Mouse (Mus musculus) kidney, postnatal 0 days (tissue): ENCODE data around the gene Odf3b. TPM values are rescaled to one million over a fixed set of nuclear protein-coding genes. Genes with fewer than 3 reads are reported as not detected.
A peak's percentile ranks its signal among the peaks of the same experiment; 100 is the strongest.

Experiments used
- ATAC-seq: fragments of 200-750 bp; cut with Nextera tagmentation; replicated peaks from 2 replicates; pipeline ENCODE4 v1.8.0; 2017; ENCODE audit warnings: low read depth, moderate number of reproducible peaks, moderate TSS enrichment, moderate library complexity; ENCODE audit not compliant: low FRiP score
- DNase-seq: peaks from one replicate; pipeline ENCODE4 v3.0.0-alpha.2; 2016; ENCODE audit warnings: low spot score
- H3K27ac ChIP-seq: fragments of 300-500 bp; sonication (generic); 2 replicates; pipeline ENCODE4 v1.5.1; 2014; ENCODE audit warnings: mild to moderate bottlenecking
- H3K27me3 ChIP-seq: fragments of 300-500 bp; sonication (generic); 2 replicates; pipeline ENCODE4 v1.6.1; 2014; ENCODE audit warnings: low read length, mixed read lengths; ENCODE audit not compliant: insufficient read depth
- H3K36me3 ChIP-seq: fragments of 300-500 bp; sonication (generic); 2 replicates; pipeline ENCODE4 v1.6.1; 2014; ENCODE audit warnings: low read length, mixed read lengths; ENCODE audit not compliant: insufficient read depth
- H3K4me1 ChIP-seq: fragments of 300-500 bp; sonication (generic); replicated peaks from 2 replicates; pipeline ENCODE4 v1.6.1; 2014; ENCODE audit warnings: antibody characterized with exemption, low read length, mixed read lengths; ENCODE audit not compliant: insufficient read depth
- H3K4me2 ChIP-seq: fragments of 300-500 bp; sonication (generic); 2 replicates; pipeline ENCODE4 v1.6.1; 2014; ENCODE audit warnings: mild to moderate bottlenecking, low read length, moderate library complexity, mixed read lengths
- H3K4me3 ChIP-seq: fragments of 300-500 bp; sonication (generic); replicated peaks from 2 replicates; pipeline ENCODE4 v1.5.1; 2014; ENCODE audit warnings: low read depth, low read length
- H3K9ac ChIP-seq: fragments of 300-500 bp; sonication (generic); 2 replicates; pipeline ENCODE4 v1.6.1; 2014; ENCODE audit warnings: low read depth, low read length
- H3K9me3 ChIP-seq: fragments of 300-500 bp; sonication (generic); replicated peaks from 2 replicates; pipeline ENCODE4 v1.6.1; 2016; ENCODE audit warnings: low read length, inconsistent platforms, mixed read lengths
- CTCF ChIP-seq: IDR thresholded peaks from 2 replicates; pipeline ENCODE4 v1.5.1; 2016; ENCODE audit warnings: antibody characterized with exemption, low read depth, mild to moderate bottlenecking, moderate library complexity
- WGBS: fragments of 180-500 bp; shearing (Covaris S2); extraction: QIAGEN DNeasy Blood & Tissue Kit; methylation state at CpG from one replicate; pipeline ENCODE4 v1.1.7; 2014; 5-methylcytosine and 5-hydroxymethylcytosine counted together
- polyA plus RNA-seq: library from polyadenylated mRNA; unstranded; fragments of >200 nt; fragmentation: Nextera tagmentation; extraction: Ambion mirVana; gene quantifications from 2 replicates; pipeline ENCODE4 v1.2.1, GENCODE M21; 2015

Odf3b gene
- polyA plus RNA-seq, 1 experiment from 2014 or later, result 0.68 TPM

DNA sequence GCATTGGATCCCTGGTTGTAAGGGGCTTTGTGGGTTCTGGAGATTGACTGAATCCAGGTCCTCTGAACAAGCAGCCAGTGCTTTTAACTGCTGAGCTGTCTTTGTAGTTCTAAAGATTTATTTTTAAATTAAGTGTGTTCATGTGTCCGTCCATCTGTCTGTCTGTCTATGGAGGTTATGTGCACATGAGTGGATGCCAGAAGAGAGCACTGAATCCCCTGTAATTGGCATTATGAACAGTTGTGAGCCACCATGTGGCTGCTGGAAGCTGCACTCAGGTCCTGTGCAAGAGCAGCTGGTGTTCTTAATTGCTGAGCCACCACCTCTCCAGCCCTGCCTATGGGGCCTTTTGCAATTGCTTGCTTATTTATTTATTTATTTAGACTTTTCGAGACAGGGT lies 19.1 kb upstream of the Odf3b start:
- TF ChIP-seq CTCF, result no peak
- Histone ChIP-seq H3K27ac (no peak overlapping the region), H3K9ac (no peak overlapping the region), H3K27me3 (no peaks in the 10 kb centered on the region), H3K4me3 (no peak overlapping the region), H3K9me3 (no peaks in the 10 kb centered on the region), H3K4me1 (no peaks in the 10 kb centered on the region), H3K36me3 (no peaks in the 10 kb centered on the region), H3K4me2 (no peak overlapping the region)
- ATAC-seq (no peak), DNase-seq (no peak)
- WGBS, result 85% methylated on average over 2 of the region's 2 CpGs

DNA sequence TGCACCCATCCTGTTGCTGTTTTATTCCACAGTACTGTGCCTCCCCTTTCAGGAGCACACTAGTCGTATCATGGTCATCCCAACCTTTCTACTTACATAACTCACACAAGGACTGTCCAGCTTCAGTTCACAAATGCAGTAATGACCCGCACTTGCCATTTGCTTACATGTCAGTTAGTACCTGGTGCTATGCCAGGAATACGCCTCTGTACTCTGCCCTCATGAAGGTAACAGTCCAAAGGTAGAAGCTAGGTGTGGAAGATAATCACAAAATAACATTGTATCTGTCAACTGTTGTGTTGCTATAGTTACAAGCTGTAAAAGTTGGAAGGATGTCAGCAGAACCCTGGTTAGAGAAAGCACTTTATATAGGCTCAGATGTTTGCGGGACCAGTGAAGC lies 17.8 kb upstream of the Odf3b start:
- no peak for DNase-seq
- H3K4me3 ChIP-seq, result no peak overlapping the region
- no peaks in the 10 kb centered on the region for H3K9me3 ChIP-seq
- no peak for ATAC-seq
- WGBS, result 88% methylated on average over 4 of the region's 4 CpGs
- H3K27ac ChIP-seq, result no peak overlapping the region
- H3K9ac ChIP-seq, result no peak overlapping the region
- H3K36me3 ChIP-seq, result no peaks in the 10 kb centered on the region
- no peaks in the 10 kb centered on the region for H3K4me1 ChIP-seq
- TF ChIP-seq CTCF, result no peak
- H3K4me2 ChIP-seq, result no peak overlapping the region
- no peaks in the 10 kb centered on the region for H3K27me3 ChIP-seq

DNA sequence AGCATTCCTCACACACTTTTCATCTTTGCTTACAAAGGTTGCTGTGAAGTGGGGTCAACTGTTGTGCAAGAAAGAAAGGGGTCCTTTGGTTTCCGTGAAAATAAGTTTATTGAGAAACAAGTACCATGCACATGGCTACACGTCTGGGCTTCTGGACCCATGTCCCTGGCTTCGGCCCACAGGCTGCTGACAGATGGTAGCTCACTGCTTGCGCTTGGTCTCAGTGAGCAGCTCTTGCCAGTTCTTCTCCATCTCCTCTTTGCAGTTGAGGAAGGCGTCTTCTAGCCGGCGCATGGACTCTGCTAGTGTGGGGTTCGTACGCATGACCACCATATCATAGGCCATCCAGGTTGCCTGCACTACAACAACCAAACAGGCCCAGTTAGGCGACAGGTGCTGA lies 11.0 kb upstream of the Odf3b start:
- Histone ChIP-seq H3K4me2 (no peak overlapping the region), H3K9ac (no peak overlapping the region), H3K36me3 (no peaks in the 10 kb centered on the region), H3K9me3 (no peaks in the 10 kb centered on the region), H3K4me1 (no peaks in the 10 kb centered on the region), H3K27ac (no peak overlapping the region), H3K4me3 (no peak overlapping the region), H3K27me3 (no peaks in the 10 kb centered on the region)
- ATAC-seq, result no peak
- DNase-seq, result no peak
- no peak for TF ChIP-seq CTCF
- 94% methylated on average over 10 of the region's 10 CpGs for WGBS

DNA sequence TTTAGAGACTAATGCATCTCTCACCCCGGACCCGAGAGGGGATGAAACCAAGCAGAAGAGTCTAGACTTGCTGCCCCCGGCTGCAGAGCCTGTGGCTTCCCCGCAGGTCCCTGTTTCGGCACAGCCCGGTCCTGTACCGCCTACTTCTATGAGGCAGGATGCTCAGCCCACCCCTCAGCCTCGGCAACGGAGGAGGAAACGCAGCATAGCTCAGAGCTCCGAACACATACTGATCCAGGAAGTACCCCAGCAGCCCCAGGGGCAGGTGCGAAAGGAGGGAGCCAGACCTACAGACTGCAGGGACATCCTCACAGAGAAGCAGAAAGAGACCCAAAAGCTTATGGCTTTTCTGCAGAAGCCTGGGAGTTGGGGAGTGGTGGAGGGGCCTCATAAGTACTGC lies 8.0 kb upstream of the Odf3b start:
- H3K27me3 ChIP-seq, result no peaks in the 10 kb centered on the region
- ATAC-seq (no peak), DNase-seq (no peak)
- H3K4me3 ChIP-seq, result no peak overlapping the region
- H3K4me1 ChIP-seq, result no peaks in the 10 kb centered on the region
- H3K4me2 ChIP-seq, result no peak overlapping the region
- 31% methylated on average over 12 of the region's 12 CpGs for WGBS
- H3K27ac ChIP-seq, result no peak overlapping the region
- no peak for TF ChIP-seq CTCF
- no peaks in the 10 kb centered on the region for H3K9me3 ChIP-seq
- no peaks in the 10 kb centered on the region for H3K36me3 ChIP-seq
- H3K9ac ChIP-seq, result no peak overlapping the region

DNA sequence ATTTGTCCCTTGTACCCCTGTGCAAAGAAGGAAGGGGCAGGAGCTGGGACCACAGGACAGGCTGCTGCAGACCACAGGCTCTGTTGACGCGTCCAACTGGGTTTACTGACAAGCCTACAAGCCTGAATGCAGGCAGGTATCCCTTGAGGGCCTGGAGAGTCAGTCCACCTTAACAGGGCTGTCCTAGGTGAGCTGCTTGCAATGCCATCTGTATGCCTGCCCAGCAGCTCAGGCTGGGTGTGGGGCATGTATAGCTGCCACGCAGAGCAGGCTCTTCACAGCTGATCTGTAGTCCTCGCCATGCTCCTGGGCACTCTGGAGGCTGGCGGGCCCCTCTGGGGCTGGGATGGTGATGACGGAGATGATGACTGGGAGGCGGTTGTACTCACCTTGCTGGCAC lies 5.5 kb upstream of the Odf3b start, which contains the start of gene Klhdc7b:
TSS of gene Klhdc7b (plus strand) at position 301 of the 400 bp plus-strand sequence.
- Histone ChIP-seq H3K9me3 (no peaks in the 10 kb centered on the region), H3K4me2 (no peak within 1 kb of the TSS), H3K4me1 (0 out of 2 replicates have a peak, but pooled peaks cover under 1% of the 10 kb centered on the region), H3K36me3 (no peaks in the 10 kb centered on the region), H3K27ac (no peak within 1 kb of the TSS), H3K9ac (no peak within 1 kb of the TSS), H3K27me3 (peaks cover 8% of the 10 kb centered on the region), H3K4me3 (no peak within 1 kb of the TSS)
- ATAC-seq, result no peak
- TF ChIP-seq CTCF, result no peak
- 87% methylated on average over 7 of the region's 7 CpGs for WGBS
- DNase-seq, result no peak

DNA sequence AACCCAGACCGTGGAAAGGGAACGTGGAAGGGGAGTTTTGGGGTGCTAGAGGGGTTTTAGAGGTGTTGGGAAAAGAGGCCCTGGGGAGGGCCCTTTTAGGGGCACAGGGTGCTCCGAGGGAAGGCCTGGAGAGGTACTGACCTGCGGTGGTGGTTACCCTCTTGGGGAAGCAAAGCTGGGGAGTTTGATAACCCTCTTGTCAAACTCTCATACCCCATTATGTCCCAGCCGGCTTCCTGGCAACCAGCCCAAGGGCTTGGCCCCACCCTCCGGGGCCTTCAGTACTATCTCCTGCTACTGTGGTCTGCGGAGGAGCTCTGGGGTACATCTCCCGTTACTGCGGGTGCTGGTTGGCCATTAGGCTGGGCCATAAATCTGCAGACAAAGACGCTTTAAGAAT lies 347 bp upstream of the Odf3b start:
- Histone ChIP-seq H3K4me3 (peak overlapping the region; percentile 39), H3K4me1 (peaks cover 19% of the 10 kb centered on the region), H3K27me3 (peaks cover 36% of the 10 kb centered on the region), H3K4me2 (peak overlapping the region; percentile 62), H3K9me3 (no peaks in the 10 kb centered on the region), H3K27ac (no peak overlapping the region), H3K9ac (no peak overlapping the region), H3K36me3 (no peaks in the 10 kb centered on the region)
- WGBS, result 13% methylated on average over 10 of the region's 10 CpGs
- TF ChIP-seq CTCF, result no peak
- DNase-seq (no peak), ATAC-seq (no peak)
